Mouse (Mus musculus): ENCODE measurements at regions not wholly inside any gene's neighbourhood (a gene's known extent, or its start where the extent isn't known, plus 50 kb on each side); places are given as distances from the start of the nearest gene placed in this dataset.

GRCm38 (mm10) chr12:110387056-110387455 is 59.9 kb upstream of the Ppp2r5c start:
- no peak for DNase-seq (ENCODE audit: low read depth, low spot score)

GRCm38 (mm10) chr12:110387567-110387966 is 59.4 kb upstream of the Ppp2r5c start:
- no peak for DNase-seq (ENCODE audit: low read depth, low spot score)

GRCm38 (mm10) chr12:110389439-110389838 is 57.5 kb upstream of the Ppp2r5c start:
- no peak for DNase-seq (ENCODE audit: low read depth, low spot score)

- no peak for DNase-seq (ENCODE audit: low read depth, low spot score)
Observed at GRCm38 (mm10) chr12:110391464-110391863, 55.5 kb upstream of the Ppp2r5c start.

GRCm38 (mm10) chr12:110393555-110393954 is 53.4 kb upstream of the Ppp2r5c start:
- no peak for DNase-seq (ENCODE audit: low read depth, low spot score)
